Mouse (Mus musculus): ENCODE measurements around the gene Ppp2r5a. TPM values are rescaled to one million over a fixed set of nuclear protein-coding genes. Genes with fewer than 3 reads are reported as not detected.

The Ppp2r5a gene
- polyA plus RNA-seq, 1 experiment from 2014 or later, result 17.8 TPM

- Histone ChIP-seq H3K27me3 (no peaks in the 10 kb centered on the region), H3K4me1 (no peaks in the 10 kb centered on the region), H3K27ac (no peak overlapping the region), H3K36me3 (peaks cover 85% of the 10 kb centered on the region), H3K9me3 (replicated peaks) (no peaks in the 10 kb centered on the region), H3K9ac (no peak overlapping the region), H3K4me3 (replicated peaks) (no peak overlapping the region), H3K4me2 (no peak overlapping the region)
- ATAC-seq (replicated peaks; ENCODE audit: low FRiP score), result no peak
- WGBS, result 79% methylated on average over 4 of the region's 4 CpGs
Measured at GRCm38 (mm10) chr1:191340530-191340929, 62.5 kb downstream of the Ppp2r5a start.

GRCm38 (mm10) chr1:191339876-191340275 lies 63.2 kb downstream of the Ppp2r5a start:
- 84% methylated on average over 2 of the region's 2 CpGs for WGBS
- no peaks in the 10 kb centered on the region for H3K4me1 ChIP-seq
- no peak overlapping the region for H3K4me3 ChIP-seq (replicated peaks)
- H3K27ac ChIP-seq, result no peak overlapping the region
- ATAC-seq (replicated peaks; ENCODE audit: low FRiP score), result no peak
- H3K36me3 ChIP-seq, result peaks cover 79% of the 10 kb centered on the region
- no peak overlapping the region for H3K4me2 ChIP-seq
- H3K27me3 ChIP-seq, result no peaks in the 10 kb centered on the region
- no peaks in the 10 kb centered on the region for H3K9me3 ChIP-seq (replicated peaks)
- H3K9ac ChIP-seq, result no peak overlapping the region

GRCm38 (mm10) chr1:191334500-191334899 lies 68.6 kb downstream of the Ppp2r5a start:
- no peak overlapping the region for H3K9ac ChIP-seq
- no peak for ATAC-seq (replicated peaks; ENCODE audit: low FRiP score)
- no peaks in the 10 kb centered on the region for H3K9me3 ChIP-seq (replicated peaks)
- no peaks in the 10 kb centered on the region for H3K27me3 ChIP-seq
- H3K4me1 ChIP-seq, result no peaks in the 10 kb centered on the region
- H3K4me3 ChIP-seq (replicated peaks), result no peak overlapping the region
- no peak overlapping the region for H3K4me2 ChIP-seq
- WGBS, result 81% methylated on average over 5 of the region's 5 CpGs
- H3K27ac ChIP-seq, result no peak overlapping the region
- H3K36me3 ChIP-seq, result peaks cover 57% of the 10 kb centered on the region

- no peaks in the 10 kb centered on the region for H3K9me3 ChIP-seq (replicated peaks)
- no peak overlapping the region for H3K9ac ChIP-seq
- 85% methylated on average over 4 of the region's 4 CpGs for WGBS
- no peak overlapping the region for H3K4me3 ChIP-seq (replicated peaks)
- H3K4me2 ChIP-seq, result no peak overlapping the region
- peaks cover 31% of the 10 kb centered on the region for H3K36me3 ChIP-seq
- no peak for ATAC-seq (replicated peaks; ENCODE audit: low FRiP score)
- H3K4me1 ChIP-seq, result peaks cover 30% of the 10 kb centered on the region
- no peak overlapping the region for H3K27ac ChIP-seq
- H3K27me3 ChIP-seq, result no peaks in the 10 kb centered on the region
Measured at GRCm38 (mm10) chr1:191330356-191330755, 72.7 kb downstream of the Ppp2r5a start.

GRCm38 (mm10) chr1:191328019-191328441 lies 75.0 kb downstream of the Ppp2r5a start:
- Histone ChIP-seq H3K4me3 (replicated peaks) (no peak overlapping the region), H3K27me3 (no peaks in the 10 kb centered on the region), H3K27ac (no peak overlapping the region), H3K4me2 (0 out of 2 replicates have a peak overlapping the region, but pooled peaks have one; percentile 87), H3K36me3 (peaks cover 15% of the 10 kb centered on the region), H3K4me1 (peaks cover 31% of the 10 kb centered on the region), H3K9ac (no peak overlapping the region), H3K9me3 (replicated peaks) (no peaks in the 10 kb centered on the region)
- ATAC-seq (replicated peaks; ENCODE audit: low FRiP score), result no peak
- 71% methylated on average over 8 of the region's 8 CpGs for WGBS

GRCm38 (mm10) chr1:191327258-191327657 lies 75.8 kb downstream of the Ppp2r5a start:
- Histone ChIP-seq H3K27ac (no peak overlapping the region), H3K27me3 (no peaks in the 10 kb centered on the region), H3K9me3 (replicated peaks) (no peaks in the 10 kb centered on the region), H3K9ac (0 out of 2 replicates have a peak overlapping the region, but pooled peaks have one; percentile 75), H3K4me1 (peaks cover 31% of the 10 kb centered on the region), H3K4me3 (replicated peaks) (peak overlapping the region; percentile 73; the same call in 1 of the 2 replicates), H3K4me2 (peak overlapping the region; percentile 87), H3K36me3 (peaks cover 9% of the 10 kb centered on the region)
- no peak for ATAC-seq (replicated peaks; ENCODE audit: low FRiP score)
- 75% methylated on average over 8 of the region's 8 CpGs for WGBS

GRCm38 (mm10) chr1:191326233-191326882 lies 76.7 kb downstream of the Ppp2r5a start:
- Histone ChIP-seq H3K4me2 (peak overlapping the region; percentile 87), H3K4me3 (replicated peaks) (peak overlapping the region; percentile 73), H3K9ac (peak overlapping the region; percentile 75), H3K27ac (peak overlapping the region; percentile 82), H3K9me3 (replicated peaks) (no peaks in the 10 kb centered on the region), H3K36me3 (peaks cover 4% of the 10 kb centered on the region; the same call in 1 of the 2 replicates), H3K27me3 (no peaks in the 10 kb centered on the region), H3K4me1 (peaks cover 31% of the 10 kb centered on the region)
- WGBS, result 1% methylated on average over 35 of the region's 35 CpGs
- ATAC-seq (replicated peaks; ENCODE audit: low FRiP score), result peak; percentile 75

- no peaks in the 10 kb centered on the region for H3K9me3 ChIP-seq (replicated peaks)
- peak; percentile 95 for ATAC-seq (replicated peaks; ENCODE audit: low FRiP score)
- peak within 1 kb of the TSS; percentile 75 for H3K9ac ChIP-seq
- H3K27me3 ChIP-seq, result no peaks in the 10 kb centered on the region
- peak within 1 kb of the TSS; percentile 82 for H3K27ac ChIP-seq
- peaks cover 31% of the 10 kb centered on the region for H3K4me1 ChIP-seq
- H3K36me3 ChIP-seq, result no peaks in the 10 kb centered on the region
- H3K4me3 ChIP-seq (replicated peaks), result peak within 1 kb of the TSS; percentile 73
- under 1% methylated on average over 42 of the region's 42 CpGs for WGBS
- peak within 1 kb of the TSS; percentile 87 for H3K4me2 ChIP-seq
Measured at GRCm38 (mm10) chr1:191325726-191326232, 77.3 kb downstream of the Ppp2r5a start, which contains the start of gene Tmem206. Tmem206 (plus strand) TSS chr1:191325912.

GRCm38 (mm10) chr1:191324733-191325590 lies 78.1 kb downstream of the Ppp2r5a start:
- Histone ChIP-seq H3K27me3 (no peaks in the 10 kb centered on the region), H3K36me3 (no peaks in the 10 kb centered on the region), H3K9ac (no peak overlapping the region), H3K27ac (no peak overlapping the region), H3K9me3 (replicated peaks) (no peaks in the 10 kb centered on the region), H3K4me2 (peak overlapping the region; percentile 87), H3K4me1 (peaks cover 31% of the 10 kb centered on the region), H3K4me3 (replicated peaks) (peak overlapping the region; percentile 73; the same call in 1 of the 2 replicates)
- WGBS, result 78% methylated on average over 7 of the region's 7 CpGs
- ATAC-seq (replicated peaks; ENCODE audit: low FRiP score), result no peak; the same call in 1 of the 2 replicates

- no peak for ATAC-seq (replicated peaks; ENCODE audit: low FRiP score)
- Histone ChIP-seq H3K27me3 (no peaks in the 10 kb centered on the region), H3K4me2 (no peak overlapping the region), H3K4me3 (replicated peaks) (no peak overlapping the region), H3K4me1 (peaks cover 26% of the 10 kb centered on the region), H3K27ac (no peak overlapping the region), H3K9me3 (replicated peaks) (no peaks in the 10 kb centered on the region), H3K36me3 (no peaks in the 10 kb centered on the region), H3K9ac (no peak overlapping the region)
- WGBS, result 86% methylated on average over 3 of the region's 3 CpGs
Measured at GRCm38 (mm10) chr1:191323381-191323780, 79.7 kb downstream of the Ppp2r5a start.

- no peak overlapping the region for H3K4me2 ChIP-seq
- H3K27ac ChIP-seq, result 0 out of 2 replicates have a peak overlapping the region, but pooled peaks have one; percentile 48
- 75% methylated on average over 5 of the region's 5 CpGs for WGBS
- ATAC-seq (replicated peaks; ENCODE audit: low FRiP score), result no peak
- no peaks in the 10 kb centered on the region for H3K9me3 ChIP-seq (replicated peaks)
- no peaks in the 10 kb centered on the region for H3K36me3 ChIP-seq
- peaks cover 8% of the 10 kb centered on the region for H3K4me1 ChIP-seq
- H3K4me3 ChIP-seq (replicated peaks), result no peak overlapping the region
- no peak overlapping the region for H3K9ac ChIP-seq
- no peaks in the 10 kb centered on the region for H3K27me3 ChIP-seq
Measured at GRCm38 (mm10) chr1:191318686-191319085, 84.4 kb downstream of the Ppp2r5a start.
